In the genomic region with DNA sequence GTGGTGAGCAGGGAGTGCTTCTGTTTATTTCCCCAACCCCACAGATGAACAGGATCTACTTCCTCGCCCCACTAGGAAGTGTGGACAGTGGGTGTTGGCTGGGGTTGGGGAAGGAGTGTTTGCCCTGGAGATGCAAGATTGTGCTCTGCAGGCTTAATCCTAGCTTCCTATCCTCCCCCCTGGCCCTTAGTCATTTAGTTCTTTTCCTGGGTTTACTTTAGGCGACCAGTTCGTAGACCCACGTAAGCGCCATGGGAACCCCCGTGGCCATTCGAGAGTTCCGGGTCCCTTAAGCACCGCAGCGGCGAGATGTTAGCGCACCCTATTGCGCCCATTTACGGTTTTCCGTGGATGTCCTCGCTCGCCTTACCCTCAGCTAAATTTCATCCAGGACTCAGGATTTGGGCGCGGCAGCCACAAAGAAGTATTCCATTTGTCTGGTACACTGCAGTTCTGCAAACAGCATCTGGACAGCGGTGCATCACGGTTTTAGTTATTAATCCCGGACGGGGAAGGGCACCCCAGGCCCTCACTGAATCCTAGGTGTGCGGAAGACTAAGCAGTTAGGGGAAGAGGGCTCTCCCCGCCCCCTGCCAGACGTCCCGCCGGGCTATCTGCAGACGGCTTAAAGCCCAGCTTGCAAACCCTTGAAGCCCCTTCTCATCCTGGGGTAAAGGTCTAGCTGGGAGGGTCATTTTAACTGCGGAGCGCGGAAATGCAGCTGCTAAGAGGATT, we compare ENCODE assay signal across 12 mouse cellular contexts. TPM values are rescaled to one million over a fixed set of nuclear protein-coding genes. Genes with fewer than 3 reads are reported as not detected.
DNase-seq lines count a peak whose midpoint lies in the region; ATAC-seq lines count a peak whose summit lies in the region.
"Had no signal": no experiment of that assay in that cellular context is flagged by ENCODE, and none has a peak within 500 bp of the region (broad histone marks: within the 10 kb centered on the region; RNA-seq: fewer than 3 reads in every experiment).

No protein-coding gene starts in this region.

- H3K4me3 ChIP-seq in hindbrain, embryonic 15.5 days: no peak overlapping the region
- H3K4me3 ChIP-seq in hindbrain, embryonic 13.5 days: no peak overlapping the region
- H3K4me3 ChIP-seq in brown adipose tissue, adult 24 weeks (ENCODE audit: insufficient read depth, low read depth, low read length): 0 out of 2 replicates have a peak overlapping the region, but pooled peaks have one; percentile 7
- H3K4me3 ChIP-seq in forebrain, embryonic 14.5 days (ENCODE audit: low read depth, low read length): peak overlapping the region; percentile 11; the same call in 1 of the 2 replicates
- H3K4me3 ChIP-seq in midbrain, embryonic 13.5 days (replicated peaks): peak overlapping the region; percentile 23

- DNase-seq in forebrain, embryonic 14.5 days (ENCODE audit: low spot score): no peak
- DNase-seq in right cerebral cortex, adult 18-20 months: no peak
- DNase-seq in lung, postnatal 4 days: no peak
- DNase-seq: adrenal gland, postnatal 25 days; cerebellum, postnatal 36 days; kidney, postnatal 14 days had no signal

- H3K27me3 ChIP-seq in hindbrain, embryonic 15.5 days: peaks cover 68% of the 10 kb centered on the region
- H3K27me3 ChIP-seq in hindbrain, embryonic 13.5 days: peaks cover 93% of the 10 kb centered on the region
- H3K27me3 ChIP-seq in forebrain, embryonic 14.5 days (replicated peaks; ENCODE audit: control insufficient read depth, insufficient read depth, low read length): peaks cover 63% of the 10 kb centered on the region
- H3K27me3 ChIP-seq in midbrain, embryonic 13.5 days: peaks cover 95% of the 10 kb centered on the region

- no peak overlapping the region for H3K9ac ChIP-seq in hindbrain, embryonic 15.5 days
- H3K9ac ChIP-seq in hindbrain, embryonic 13.5 days: no peak overlapping the region
- no peak overlapping the region for H3K9ac ChIP-seq in forebrain, embryonic 14.5 days (ENCODE audit: low read length)
- no peak overlapping the region for H3K9ac ChIP-seq in midbrain, embryonic 13.5 days (replicated peaks)

- H3K9me3 ChIP-seq in hindbrain, embryonic 15.5 days: no peaks in the 10 kb centered on the region
- no peaks in the 10 kb centered on the region for H3K9me3 ChIP-seq in hindbrain, embryonic 13.5 days
- H3K9me3 ChIP-seq in forebrain, embryonic 14.5 days (replicated peaks; ENCODE audit: control insufficient read depth, low read length): no peaks in the 10 kb centered on the region
- no peaks in the 10 kb centered on the region for H3K9me3 ChIP-seq in midbrain, embryonic 13.5 days

- H3K4me2 ChIP-seq in hindbrain, embryonic 15.5 days: peak overlapping the region; percentile 7; the same call in 1 of the 2 replicates
- no peak overlapping the region; the same call in 1 of the 2 replicates for H3K4me2 ChIP-seq in hindbrain, embryonic 13.5 days
- H3K4me2 ChIP-seq in forebrain, embryonic 14.5 days (ENCODE audit: low read length): peak overlapping the region; percentile 58
- H3K4me2 ChIP-seq in midbrain, embryonic 13.5 days (replicated peaks): peak overlapping the region; percentile 32

- H3K36me3 ChIP-seq in hindbrain, embryonic 15.5 days: no peaks in the 10 kb centered on the region
- no peaks in the 10 kb centered on the region for H3K36me3 ChIP-seq in hindbrain, embryonic 13.5 days
- H3K36me3 ChIP-seq in forebrain, embryonic 14.5 days (ENCODE audit: control insufficient read depth, insufficient read depth, low read length): no peaks in the 10 kb centered on the region
- no peaks in the 10 kb centered on the region for H3K36me3 ChIP-seq in midbrain, embryonic 13.5 days

- no peak overlapping the region for H3K27ac ChIP-seq in hindbrain, embryonic 15.5 days (replicated peaks)
- no peak overlapping the region for H3K27ac ChIP-seq in hindbrain, embryonic 13.5 days
- H3K27ac ChIP-seq in brown adipose tissue, adult 24 weeks (replicated peaks; ENCODE audit: low read depth, low read length): no peak overlapping the region
- no peak overlapping the region; the same call in 1 of the 2 replicates for H3K27ac ChIP-seq in forebrain, embryonic 14.5 days (ENCODE audit: low read depth, low read length)
- H3K27ac ChIP-seq in midbrain, embryonic 13.5 days: no peak overlapping the region
- H3K27ac ChIP-seq: macrophage had no signal

- no peak for ATAC-seq in hindbrain, embryonic 15.5 days (ENCODE audit: low FRiP score, low read depth)
- no peak for ATAC-seq in hindbrain, embryonic 13.5 days (ENCODE audit: low FRiP score)
- peak; percentile 16; the same call in 1 of the 2 replicates for ATAC-seq in forebrain, embryonic 14.5 days
- no peak for ATAC-seq in midbrain, embryonic 13.5 days
- no peak for ATAC-seq in erythroid progenitor cell, adult 5-6 weeks (replicated peaks; ENCODE audit: low FRiP score, poor library complexity, severe bottlenecking)

- 2% methylated on average over 32 of the region's 32 CpGs for WGBS in hindbrain, embryonic 15.5 days
- 2% methylated on average over 32 of the region's 32 CpGs for WGBS in hindbrain, embryonic 13.5 days
- WGBS in forebrain, embryonic 14.5 days: 1% methylated on average over 32 of the region's 32 CpGs
- WGBS in midbrain, embryonic 13.5 days: under 1% methylated on average over 32 of the region's 32 CpGs

- peaks cover 28% of the 10 kb centered on the region for H3K4me1 ChIP-seq in hindbrain, embryonic 15.5 days (replicated peaks)
- peaks cover 25% of the 10 kb centered on the region for H3K4me1 ChIP-seq in hindbrain, embryonic 13.5 days (replicated peaks)
- H3K4me1 ChIP-seq in brown adipose tissue, adult 24 weeks (ENCODE audit: control insufficient read depth, insufficient read depth, insufficient read length, low read length): peaks cover 3% of the 10 kb centered on the region; the same call in 1 of the 2 replicates
- peaks cover 18% of the 10 kb centered on the region; the same call in 1 of the 2 replicates for H3K4me1 ChIP-seq in forebrain, embryonic 14.5 days (ENCODE audit: control insufficient read depth, insufficient read depth, low read length)
- peaks cover 33% of the 10 kb centered on the region for H3K4me1 ChIP-seq in midbrain, embryonic 13.5 days (replicated peaks)

RNA-seq across cellular contexts. Expression of gene Eomes, which starts 8.5 kb away (rescaled TPM):
- polyA plus RNA-seq in hindbrain, embryonic 15.5 days (2015; fragmentation: Nextera tagmentation; extraction: Ambion mirVana): 1.7 and 2.3 TPM in 2 replicates
- polyA plus RNA-seq in hindbrain, embryonic 13.5 days (2015; fragmentation: Nextera tagmentation; extraction: Ambion mirVana): 0.43 and 0.65 TPM in 2 replicates
- polyA plus RNA-seq in brown adipose tissue, adult 24 weeks (2012; ENCODE audit: insufficient read depth, insufficient read length, missing spikeins): not detected in 2 replicates
- 22.9 and 24.1 TPM in 2 replicates for polyA plus RNA-seq in forebrain, embryonic 14.5 days (2014; fragmentation: Nextera tagmentation; extraction: Ambion mirVana)
- 0.68 and 2.6 TPM in 2 replicates for polyA plus RNA-seq in midbrain, embryonic 13.5 days (2015; fragmentation: Nextera tagmentation; extraction: Ambion mirVana)
- total RNA-seq in erythroid progenitor cell, adult 5-6 weeks (2015; ENCODE audit: low replicate concordance): 1.3 and 2.2 TPM in 2 replicates
- total RNA-seq in erythroid progenitor cell, adult 5-6 weeks (2017; ENCODE audit: low replicate concordance): 0.30 TPM in 1 of 2 replicates, not detected in the other
- polyA plus RNA-seq: macrophage had no signal

RNA-seq across cellular contexts. Expression of gene Golga4, which starts 19.5 kb away (rescaled TPM):
- polyA plus RNA-seq in hindbrain, embryonic 15.5 days (2015; fragmentation: Nextera tagmentation; extraction: Ambion mirVana): 46.2 and 48.6 TPM in 2 replicates
- polyA plus RNA-seq in hindbrain, embryonic 13.5 days (2015; fragmentation: Nextera tagmentation; extraction: Ambion mirVana): 47.9 and 49.5 TPM in 2 replicates
- polyA plus RNA-seq in brown adipose tissue, adult 24 weeks (2012; ENCODE audit: insufficient read depth, insufficient read length, missing spikeins): 43.9 and 49.9 TPM in 2 replicates
- polyA plus RNA-seq in forebrain, embryonic 14.5 days (2014; fragmentation: Nextera tagmentation; extraction: Ambion mirVana): 28.5 and 41.2 TPM in 2 replicates
- polyA plus RNA-seq in midbrain, embryonic 13.5 days (2015; fragmentation: Nextera tagmentation; extraction: Ambion mirVana): 52.6 and 56.5 TPM in 2 replicates
- 21.8 and 25.2 TPM in 2 replicates for total RNA-seq in erythroid progenitor cell, adult 5-6 weeks (2015; ENCODE audit: low replicate concordance)
- 38.1 and 42.6 TPM in 2 replicates for total RNA-seq in erythroid progenitor cell, adult 5-6 weeks (2017; ENCODE audit: low replicate concordance)

Comparison
In these comparisons a context has a peak if more than half of its experiments do, and no peak if none do; other contexts are left out.
1. H3K4me3 ChIP-seq: peak in brown adipose tissue, adult 24 weeks (single experiment), forebrain, embryonic 14.5 days (single experiment) and midbrain, embryonic 13.5 days (single experiment); none in hindbrain, embryonic 15.5 days (single experiment) and hindbrain, embryonic 13.5 days (single experiment).